Mouse (Mus musculus) neural tube, embryonic 12.5 days (tissue): Measurements from ENCODE around the gene Kiss1r. TPM values are rescaled to one million over a fixed set of nuclear protein-coding genes. Genes with fewer than 3 reads are reported as not detected.

Experiments used
- ATAC-seq: fragments of 200-750 bp; cut with Nextera tagmentation; 2 replicates; pipeline ENCODE4 v1.8.0; 2017; ENCODE audit warnings: low read depth, mild to moderate bottlenecking, moderate TSS enrichment, moderate library complexity; ENCODE audit not compliant: low FRiP score
- H3K27ac ChIP-seq: fragments of 300-500 bp; sonication (generic); 2 replicates; pipeline ENCODE4 v1.5.1; 2016
- H3K27me3 ChIP-seq: fragments of 300-500 bp; sonication (generic); replicated peaks from 2 replicates; pipeline ENCODE4 v1.6.1; 2016; ENCODE audit warnings: mild to moderate bottlenecking
- H3K36me3 ChIP-seq: fragments of 300-500 bp; sonication (generic); 2 replicates; pipeline ENCODE4 v1.6.1; 2016; ENCODE audit warnings: mild to moderate bottlenecking
- H3K4me1 ChIP-seq: fragments of 300-500 bp; sonication (generic); 2 replicates; pipeline ENCODE4 v1.6.1; 2016
- H3K4me2 ChIP-seq: fragments of 300-500 bp; sonication (generic); replicated peaks from 2 replicates; pipeline ENCODE4 v1.6.1; 2016; ENCODE audit warnings: mild to moderate bottlenecking
- H3K4me3 ChIP-seq: fragments of 300-500 bp; sonication (generic); 2 replicates; pipeline ENCODE4 v1.5.1; 2016
- H3K9ac ChIP-seq: fragments of 300-500 bp; sonication (generic); 2 replicates; pipeline ENCODE4 v1.6.1; 2016; ENCODE audit warnings: mild to moderate bottlenecking
- H3K9me3 ChIP-seq: fragments of 300-500 bp; sonication (generic); 2 replicates; pipeline ENCODE4 v1.6.1; 2016; ENCODE audit warnings: mild to moderate bottlenecking
- WGBS: fragments of 180-500 bp; shearing (Covaris S2); methylation state at CpG from one replicate; pipeline ENCODE4 v1.1.7; 2016; 5-methylcytosine and 5-hydroxymethylcytosine counted together
- polyA plus RNA-seq: library from polyadenylated mRNA; unstranded; fragments of >200 nt; fragmentation: Nextera tagmentation; extraction: Ambion mirVana; gene quantifications from 2 replicates; pipeline ENCODE4 v1.2.1, GENCODE M21; 2016

Kiss1r gene
- polyA plus RNA-seq, 1 experiment from 2014 or later, result 1.3 TPM

DNA sequence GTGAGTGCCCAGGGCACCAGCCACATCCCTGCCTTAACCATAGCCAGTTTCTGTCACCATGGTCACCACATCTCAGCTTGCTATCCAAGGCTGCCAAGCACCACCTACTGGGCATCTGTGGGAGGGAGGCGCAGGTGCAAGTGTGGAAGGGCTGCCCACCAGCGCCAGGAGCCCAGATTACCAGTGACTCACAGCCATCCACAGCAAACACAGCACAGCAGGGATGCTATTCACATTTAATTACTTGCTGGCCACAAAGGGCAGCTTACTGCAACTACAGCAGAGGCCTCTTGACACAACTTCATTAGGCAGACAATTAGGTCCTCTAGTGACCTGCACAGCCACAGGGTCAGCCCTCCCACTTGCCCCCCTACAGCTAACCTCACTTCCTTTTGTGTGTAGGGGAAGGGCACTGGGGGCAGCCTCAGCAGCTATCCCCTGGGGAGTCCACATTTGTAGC is 15.8 kb upstream of the Kiss1r start:
- Histone ChIP-seq H3K36me3 (peaks cover 61% of the 10 kb centered on the region), H3K4me3 (no peak overlapping the region), H3K9ac (peak overlapping the region; percentile 3; the same call in 1 of the 2 replicates), H3K27me3 (peaks cover 14% of the 10 kb centered on the region; the same call in 1 of the 2 replicates), H3K9me3 (no peaks in the 10 kb centered on the region), H3K4me2 (0 out of 2 replicates have a peak overlapping the region, but pooled peaks have one; percentile 7), H3K27ac (no peak overlapping the region), H3K4me1 (peaks cover 12% of the 10 kb centered on the region)
- ATAC-seq, result peak; percentile 69
- WGBS, result 8% methylated on average over 2 of the region's 2 CpGs

DNA sequence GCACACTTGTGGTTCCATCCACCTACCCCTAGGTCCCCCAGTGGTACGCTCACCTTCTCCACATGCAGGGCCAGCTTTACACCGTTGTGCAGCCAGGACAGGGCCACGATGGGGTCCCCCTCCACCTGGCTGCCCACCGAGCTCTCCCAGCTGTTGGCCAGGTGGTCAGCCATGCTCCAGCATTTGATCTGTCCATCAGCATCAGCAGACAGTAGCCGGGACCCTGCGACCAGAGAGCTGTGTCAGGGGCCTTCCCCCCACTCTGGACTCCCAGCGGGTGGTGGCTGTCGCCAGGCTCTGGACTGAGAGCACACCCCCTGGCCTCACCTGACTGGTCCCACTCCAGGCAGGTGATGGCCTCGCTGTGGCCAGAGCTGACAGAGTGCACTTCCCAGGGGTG is 10.1 kb upstream of the Kiss1r start:
- Histone ChIP-seq H3K9ac (no peak overlapping the region), H3K4me1 (0 out of 2 replicates have a peak, but pooled peaks cover 5% of the 10 kb centered on the region), H3K27ac (no peak overlapping the region), H3K27me3 (no peaks in the 10 kb centered on the region), H3K9me3 (no peaks in the 10 kb centered on the region), H3K36me3 (peaks cover 52% of the 10 kb centered on the region), H3K4me2 (no peak overlapping the region), H3K4me3 (no peak overlapping the region)
- no peak for ATAC-seq
- WGBS, result 95% methylated on average over 9 of the region's 9 CpGs

DNA sequence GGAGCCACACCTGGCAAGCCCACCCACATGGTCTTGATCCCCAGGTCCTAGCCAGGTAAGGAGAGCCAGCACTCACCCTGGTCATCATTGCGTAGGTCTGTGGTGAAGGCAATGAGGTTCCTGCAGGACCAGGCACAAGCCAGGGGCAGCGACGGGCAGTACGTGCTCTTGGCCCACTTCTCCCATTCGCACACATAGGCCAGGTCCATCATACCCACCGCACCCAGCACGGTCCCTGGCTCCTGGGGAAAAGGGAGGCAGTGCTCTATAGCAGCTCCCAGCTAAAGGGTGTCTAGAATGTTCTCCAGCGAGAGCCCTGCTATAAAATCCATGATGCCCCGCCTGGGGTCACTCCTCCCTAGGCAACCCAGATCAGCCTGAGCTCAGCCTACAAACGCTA is 9.4 kb upstream of the Kiss1r start:
- Histone ChIP-seq H3K36me3 (peaks cover 57% of the 10 kb centered on the region), H3K4me3 (no peak overlapping the region), H3K9ac (no peak overlapping the region), H3K27ac (no peak overlapping the region), H3K4me2 (no peak overlapping the region), H3K4me1 (0 out of 2 replicates have a peak, but pooled peaks cover 5% of the 10 kb centered on the region), H3K9me3 (no peaks in the 10 kb centered on the region), H3K27me3 (no peaks in the 10 kb centered on the region)
- no peak for ATAC-seq
- 92% methylated on average over 10 of the region's 10 CpGs for WGBS

GRCm38 (mm10) chr10:79908167-79909091 is 8.3 kb upstream of the Kiss1r start, which contains the start of gene Med16:
Med16 (minus strand) TSS chr10:79908923.
- Histone ChIP-seq H3K4me1 (0 out of 2 replicates have a peak, but pooled peaks cover 5% of the 10 kb centered on the region), H3K9ac (peak within 1 kb of the TSS; percentile 83), H3K4me2 (peak within 1 kb of the TSS; percentile 53), H3K27me3 (no peaks in the 10 kb centered on the region), H3K27ac (peak within 1 kb of the TSS; percentile 90), H3K4me3 (peak within 1 kb of the TSS; percentile 68), H3K9me3 (no peaks in the 10 kb centered on the region), H3K36me3 (peaks cover 51% of the 10 kb centered on the region)
- ATAC-seq, result peak; percentile 93
- WGBS, result 2% methylated on average over 52 of the region's 52 CpGs

- Histone ChIP-seq H3K27ac (peak overlapping the region; percentile 15), H3K4me1 (0 out of 2 replicates have a peak, but pooled peaks cover 5% of the 10 kb centered on the region), H3K36me3 (peaks cover 45% of the 10 kb centered on the region), H3K4me3 (no peak overlapping the region), H3K4me2 (peak overlapping the region; percentile 38), H3K9ac (no peak overlapping the region), H3K9me3 (no peaks in the 10 kb centered on the region), H3K27me3 (no peaks in the 10 kb centered on the region)
- ATAC-seq, result peak; percentile 49
- WGBS, result 24% methylated on average over 14 of the region's 14 CpGs
Measured at GRCm38 (mm10) chr10:79909092-79909922, 7.5 kb upstream of the Kiss1r start.

DNA sequence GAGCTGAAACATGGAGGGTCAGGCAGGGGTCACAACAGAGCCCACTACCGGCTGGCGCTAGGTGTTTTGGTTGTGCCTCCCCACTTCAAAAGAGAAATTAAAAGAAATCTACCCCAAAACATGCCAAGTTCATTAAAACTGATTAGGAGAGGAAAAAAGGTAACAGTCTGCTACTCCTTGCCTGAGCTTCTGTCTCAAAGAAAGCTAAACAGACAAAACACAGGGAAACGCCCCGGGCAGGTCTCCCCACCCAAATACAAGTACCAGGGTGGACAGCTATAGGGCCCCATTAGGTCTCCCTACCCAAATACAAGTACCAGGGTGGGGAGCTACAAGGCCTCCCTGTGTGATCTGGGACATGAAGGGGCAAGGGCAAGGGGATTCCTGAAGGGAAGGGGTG is 6.2 kb upstream of the Kiss1r start, which contains the start of gene Gm26602:
Gene Gm26602, plus strand, starts transcription at position 301 of the 400 bp plus-strand sequence.
- ATAC-seq, result no peak
- Histone ChIP-seq H3K9ac (no peak within 1 kb of the TSS), H3K4me1 (peaks cover 11% of the 10 kb centered on the region), H3K9me3 (no peaks in the 10 kb centered on the region), H3K36me3 (peaks cover 35% of the 10 kb centered on the region), H3K4me2 (0 out of 2 replicates have a peak within 1 kb of the TSS, but pooled peaks have one; percentile 38), H3K4me3 (no peak within 1 kb of the TSS), H3K27me3 (no peaks in the 10 kb centered on the region), H3K27ac (no peak within 1 kb of the TSS)
- 93% methylated on average over 4 of the region's 4 CpGs for WGBS

DNA sequence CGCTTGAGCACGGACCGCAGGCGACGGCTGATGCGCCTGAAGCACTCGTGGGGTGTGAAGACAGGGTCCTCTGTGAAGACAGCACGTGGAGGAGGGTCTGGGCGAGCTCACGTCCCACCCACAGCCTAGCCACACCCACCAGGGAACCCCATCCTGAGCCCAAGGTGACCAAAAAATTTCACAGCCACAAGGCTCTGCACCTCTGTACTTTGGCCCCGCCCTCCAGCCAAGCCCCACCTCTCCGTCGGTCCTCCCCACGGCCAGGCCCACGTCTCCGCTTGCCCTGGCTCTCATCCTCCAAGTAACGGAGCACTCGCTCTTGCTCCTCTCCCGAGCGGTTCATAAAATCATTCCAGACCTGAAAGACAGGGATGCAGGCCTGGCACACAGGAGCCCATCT is 4.4 kb upstream of the Kiss1r start:
- no peak overlapping the region for H3K9ac ChIP-seq
- no peak for ATAC-seq

GRCm38 (mm10) chr10:79914131-79914947 is 2.4 kb upstream of the Kiss1r start:
- H3K4me1 ChIP-seq, result peaks cover 35% of the 10 kb centered on the region
- ATAC-seq, result no peak
- peaks cover 21% of the 10 kb centered on the region for H3K27me3 ChIP-seq
- H3K27ac ChIP-seq, result no peak overlapping the region
- H3K4me3 ChIP-seq, result peak overlapping the region; percentile 1; the same call in 1 of the 2 replicates
- peaks cover 3% of the 10 kb centered on the region; the same call in 1 of the 2 replicates for H3K9me3 ChIP-seq
- peaks cover 21% of the 10 kb centered on the region for H3K36me3 ChIP-seq
- WGBS, result 78% methylated on average over 11 of the region's 11 CpGs
- H3K9ac ChIP-seq, result no peak overlapping the region
- no peak overlapping the region; the same call in 1 of the 2 replicates for H3K4me2 ChIP-seq

More for the DNA sequence above, 4.4 kb upstream of the Kiss1r start:
- no peak overlapping the region for H3K4me3 ChIP-seq
- 67% methylated on average over 20 of the region's 20 CpGs for WGBS
- H3K27me3 ChIP-seq, result peaks cover 1% of the 10 kb centered on the region
- peaks cover 21% of the 10 kb centered on the region for H3K36me3 ChIP-seq
- H3K9me3 ChIP-seq, result no peaks in the 10 kb centered on the region
- no peak overlapping the region for H3K27ac ChIP-seq
- H3K4me2 ChIP-seq, result no peak overlapping the region
- peaks cover 24% of the 10 kb centered on the region for H3K4me1 ChIP-seq

- H3K27ac ChIP-seq, result no peak overlapping the region
- peaks cover 3% of the 10 kb centered on the region; the same call in 1 of the 2 replicates for H3K9me3 ChIP-seq
- H3K9ac ChIP-seq, result 0 out of 2 replicates have a peak overlapping the region, but pooled peaks have one; percentile 17
- peak overlapping the region; percentile 97 for H3K4me2 ChIP-seq
- H3K4me3 ChIP-seq, result no peak overlapping the region
- H3K4me1 ChIP-seq, result peaks cover 36% of the 10 kb centered on the region
- WGBS, result 79% methylated on average over 7 of the region's 7 CpGs
- peaks cover 21% of the 10 kb centered on the region for H3K36me3 ChIP-seq
- ATAC-seq, result no peak
- peaks cover 28% of the 10 kb centered on the region for H3K27me3 ChIP-seq
Measured at GRCm38 (mm10) chr10:79914948-79915596, 1.7 kb upstream of the Kiss1r start.

- peak overlapping the region; percentile 97 for H3K4me2 ChIP-seq
- ATAC-seq, result no peak
Measured at GRCm38 (mm10) chr10:79916081-79916480, 690 bp upstream of the Kiss1r start.

More at GRCm38 (mm10) chr10:79916081-79916480, 690 bp upstream of the Kiss1r start:
- Histone ChIP-seq H3K27me3 (peaks cover 38% of the 10 kb centered on the region), H3K36me3 (peaks cover 17% of the 10 kb centered on the region), H3K9ac (peak overlapping the region; percentile 92), H3K9me3 (peaks cover 3% of the 10 kb centered on the region; the same call in 1 of the 2 replicates), H3K4me3 (peak overlapping the region; percentile 83), H3K27ac (no peak overlapping the region), H3K4me1 (peaks cover 44% of the 10 kb centered on the region)
- WGBS, result 10% methylated on average over 8 of the region's 8 CpGs
